Mouse (Mus musculus): ENCODE measurements around the gene Tex101.
"Not testable (repeated sequence)": the region's sequence is repeated elsewhere in the genome, so short reads cannot be mapped to it uniquely, and the experiment has no call there.

The Tex101 gene

GRCm38 (mm10) chr7:24676575-24676974, at the start of gene Tex101:
TSS of gene Tex101 (minus strand) at chr7:24676675.
- no peak for DNase-seq (ENCODE audit: low read depth, low spot score)

GRCm38 (mm10) chr7:24715039-24715438, 38.6 kb upstream of the Tex101 start:
- no peak for DNase-seq (ENCODE audit: low read depth, low spot score)

- DNase-seq (ENCODE audit: low read depth, low spot score): no peak
Observed at GRCm38 (mm10) chr7:24708832-24709292, 32.4 kb upstream of the Tex101 start, which contains the start of gene BC049730. TSS of gene BC049730 (plus strand) at chr7:24709242.

- not testable (repeated sequence) for DNase-seq (ENCODE audit: low read depth, low spot score)
Observed at GRCm38 (mm10) chr7:24702841-24703240, 26.4 kb upstream of the Tex101 start.

- not testable (repeated sequence) for DNase-seq (ENCODE audit: low read depth, low spot score)
Observed at GRCm38 (mm10) chr7:24697891-24698290, 21.4 kb upstream of the Tex101 start.

- DNase-seq (ENCODE audit: low read depth, low spot score): not testable (repeated sequence)
Observed at GRCm38 (mm10) chr7:24692693-24693092, 16.2 kb upstream of the Tex101 start.

- DNase-seq (ENCODE audit: low read depth, low spot score): not testable (repeated sequence)
Observed at GRCm38 (mm10) chr7:24687519-24687918, 11.0 kb upstream of the Tex101 start.

GRCm38 (mm10) chr7:24684121-24684520, 7.6 kb upstream of the Tex101 start:
- not testable (repeated sequence) for DNase-seq (ENCODE audit: low read depth, low spot score)

GRCm38 (mm10) chr7:24671944-24672439, 4.5 kb downstream of the Tex101 start:
- no peak for DNase-seq (ENCODE audit: low read depth, low spot score)

GRCm38 (mm10) chr7:24664959-24665358, 11.5 kb downstream of the Tex101 start:
- DNase-seq (ENCODE audit: low read depth, low spot score): no peak

- no peak for DNase-seq (ENCODE audit: low read depth, low spot score)
Observed at GRCm38 (mm10) chr7:24664301-24664700, 12.2 kb downstream of the Tex101 start.

- DNase-seq (ENCODE audit: low read depth, low spot score): peak; percentile 39
Observed at GRCm38 (mm10) chr7:24662575-24662974, 13.9 kb downstream of the Tex101 start.

- no peak for DNase-seq (ENCODE audit: low read depth, low spot score)
Observed at GRCm38 (mm10) chr7:24661118-24661904, 15.2 kb downstream of the Tex101 start.

GRCm38 (mm10) chr7:24659737-24660357, 16.6 kb downstream of the Tex101 start:
- DNase-seq (ENCODE audit: low read depth, low spot score): no peak

GRCm38 (mm10) chr7:24653681-24654080, 22.8 kb downstream of the Tex101 start:
- DNase-seq (ENCODE audit: low read depth, low spot score): no peak

GRCm38 (mm10) chr7:24646486-24646885, 30.0 kb downstream of the Tex101 start:
- DNase-seq (ENCODE audit: low read depth, low spot score): no peak

GRCm38 (mm10) chr7:24644996-24645395, 31.5 kb downstream of the Tex101 start:
- no peak for DNase-seq (ENCODE audit: low read depth, low spot score)

GRCm38 (mm10) chr7:24644492-24644891, 32.0 kb downstream of the Tex101 start:
- DNase-seq (ENCODE audit: low read depth, low spot score): no peak

GRCm38 (mm10) chr7:24642491-24642890, 34.0 kb downstream of the Tex101 start:
- DNase-seq (ENCODE audit: low read depth, low spot score): no peak

GRCm38 (mm10) chr7:24640450-24640849, 36.0 kb downstream of the Tex101 start:
- DNase-seq (ENCODE audit: low read depth, low spot score): no peak

- no peak for DNase-seq (ENCODE audit: low read depth, low spot score)
Observed at GRCm38 (mm10) chr7:24638026-24638856, 38.2 kb downstream of the Tex101 start.

GRCm38 (mm10) chr7:24637046-24637445, 39.4 kb downstream of the Tex101 start:
- no peak for DNase-seq (ENCODE audit: low read depth, low spot score)

Measured in telencephalon, adult 2 months (tissue).